Mouse (Mus musculus) heart, postnatal 0 days (tissue): ENCODE measurements around the gene Frmd8. TPM values are rescaled to one million over a fixed set of nuclear protein-coding genes. Genes with fewer than 3 reads are reported as not detected.
"Not testable (repeated sequence)": the region's sequence is repeated elsewhere in the genome, so short reads cannot be mapped to it uniquely, and the experiment has no call there.

ENCODE experiments used
- ATAC-seq: fragments of 200-750 bp; cut with Nextera tagmentation; 2 replicates; pipeline ENCODE4 v1.8.0; 2017; ENCODE audit warnings: low read depth, moderate number of reproducible peaks, moderate library complexity; ENCODE audit not compliant: insufficient read depth
- DNase-seq: peaks from one replicate; pipeline ENCODE4 v3.0.0-alpha.2; 2016; ENCODE audit warnings: low spot score
- H3K27ac ChIP-seq: fragments of 300-500 bp; sonication (generic); 2 replicates; pipeline ENCODE4 v1.5.1; 2014; ENCODE audit warnings: low read depth, mild to moderate bottlenecking
- H3K27me3 ChIP-seq: fragments of 300-500 bp; sonication (generic); 2 replicates; pipeline ENCODE4 v1.6.1; 2014; ENCODE audit warnings: low read length, mixed read lengths; ENCODE audit not compliant: control insufficient read depth, insufficient read depth
- H3K36me3 ChIP-seq: fragments of 300-500 bp; sonication (generic); replicated peaks from 2 replicates; pipeline ENCODE4 v1.6.1; 2014; ENCODE audit warnings: low read length, mixed read lengths; ENCODE audit not compliant: control insufficient read depth, insufficient read depth
- H3K4me1 ChIP-seq: fragments of 300-500 bp; sonication (generic); 2 replicates; pipeline ENCODE4 v1.6.1; 2014; ENCODE audit warnings: antibody characterized with exemption; ENCODE audit not compliant: control insufficient read depth, insufficient read depth
- H3K4me2 ChIP-seq: fragments of 300-500 bp; sonication (generic); 2 replicates; pipeline ENCODE4 v1.6.1; 2014; ENCODE audit warnings: low read depth, mild to moderate bottlenecking, low read length, moderate library complexity
- H3K4me3 ChIP-seq: fragments of 300-500 bp; sonication (generic); 2 replicates; pipeline ENCODE4 v1.5.1; 2014; ENCODE audit warnings: low read depth, low read length
- H3K9ac ChIP-seq: fragments of 300-500 bp; sonication (generic); replicated peaks from 2 replicates; pipeline ENCODE4 v1.6.1; 2014; ENCODE audit warnings: low read depth, low read length, mixed read lengths
- H3K9me3 ChIP-seq: fragments of 300-500 bp; sonication (generic); replicated peaks from 2 replicates; pipeline ENCODE4 v1.6.1; 2016; ENCODE audit warnings: low read length; ENCODE audit not compliant: control insufficient read depth
- CTCF ChIP-seq: IDR thresholded peaks from 2 replicates; pipeline ENCODE4 v1.5.1; 2016; ENCODE audit warnings: antibody characterized with exemption, control low read depth, low read depth
- EP300 ChIP-seq: IDR thresholded peaks from 2 replicates; pipeline ENCODE4 v1.6.1; 2016; ENCODE audit warnings: antibody characterized with exemption, low read depth
- WGBS: fragments of 180-500 bp; shearing (Covaris S2); extraction: QIAGEN DNeasy Blood & Tissue Kit; methylation state at CpG from one replicate; pipeline ENCODE4 v1.1.7; 2014; 5-methylcytosine and 5-hydroxymethylcytosine counted together
- polyA plus RNA-seq: library from polyadenylated mRNA; unstranded; fragments of >200 nt; fragmentation: Nextera tagmentation; extraction: Ambion mirVana; gene quantifications from 2 replicates; pipeline ENCODE4 v1.2.1, GENCODE M21; 2015
- total RNA-seq: library from RNA; depleted of rRNA; stranded (reverse); fragments of >200 nt; gene quantifications from 2 replicates; pipeline ENCODE4 v1.2.3, GENCODE M21; 2014; ENCODE audit warnings: low replicate concordance

Frmd8 gene
- total and polyA plus RNA-seq, 2 experiments from 2014 or later = 12.8 to 29.1 TPM

GRCm38 (mm10) chr19:5814048-5814447, 61.0 kb downstream of the Frmd8 start:
- WGBS = 50% methylated on average over 1 of the region's 1 CpGs
- DNase-seq, H3K4me3 ChIP-seq, ATAC-seq, H3K9ac ChIP-seq, H3K4me2 ChIP-seq, H3K27me3 ChIP-seq, H3K36me3 ChIP-seq, H3K9me3 ChIP-seq, H3K27ac ChIP-seq: not testable (repeated sequence)
- peaks cover 59% of the 10 kb centered on the region for H3K4me1 ChIP-seq
- TF ChIP-seq CTCF = peak; percentile 54

GRCm38 (mm10) chr19:5813567-5813966, 61.5 kb downstream of the Frmd8 start:
- DNase-seq = no peak
- no peak for ATAC-seq
- H3K4me2 ChIP-seq = no peak overlapping the region
- H3K4me3 ChIP-seq = no peak overlapping the region
- H3K9me3 ChIP-seq = no peaks in the 10 kb centered on the region
- peak overlapping the region; percentile 98; the same call in 1 of the 2 replicates for H3K27ac ChIP-seq
- 81% methylated on average over 3 of the region's 3 CpGs for WGBS
- H3K4me1 ChIP-seq = peaks cover 59% of the 10 kb centered on the region
- H3K9ac ChIP-seq = no peak overlapping the region
- TF ChIP-seq EP300 (no peak), CTCF (no peak)
- H3K36me3 ChIP-seq = no peaks in the 10 kb centered on the region
- no peaks in the 10 kb centered on the region for H3K27me3 ChIP-seq

- H3K4me3 ChIP-seq = no peak overlapping the region
- H3K27me3 ChIP-seq = no peaks in the 10 kb centered on the region
- DNase-seq (peak; percentile 99), ATAC-seq (peak; percentile 89)
- WGBS = 17% methylated on average over 7 of the region's 7 CpGs
- H3K27ac ChIP-seq = peak overlapping the region; percentile 98
- peaks cover 60% of the 10 kb centered on the region for H3K4me1 ChIP-seq
- no peaks in the 10 kb centered on the region for H3K9me3 ChIP-seq
- no peaks in the 10 kb centered on the region for H3K36me3 ChIP-seq
- no peak overlapping the region for H3K9ac ChIP-seq
- peak overlapping the region; percentile 13; the same call in 1 of the 2 replicates for H3K4me2 ChIP-seq
- TF ChIP-seq CTCF (no peak), EP300 (0 out of 2 replicates have a peak, but pooled peaks have one; percentile 27)
Measured at GRCm38 (mm10) chr19:5811771-5812504, 63.1 kb downstream of the Frmd8 start.

GRCm38 (mm10) chr19:5810840-5811563, 64.1 kb downstream of the Frmd8 start:
- Histone ChIP-seq H3K9ac (peak overlapping the region; percentile 26), H3K4me1 (peaks cover 70% of the 10 kb centered on the region), H3K9me3 (no peaks in the 10 kb centered on the region), H3K4me3 (no peak overlapping the region), H3K27me3 (no peaks in the 10 kb centered on the region), H3K36me3 (no peaks in the 10 kb centered on the region), H3K27ac (peak overlapping the region; percentile 98), H3K4me2 (peak overlapping the region; percentile 48; the same call in 1 of the 2 replicates)
- TF ChIP-seq EP300 = no peak
- no peak for TF ChIP-seq CTCF
- ATAC-seq (no peak), DNase-seq (no peak)
- 37% methylated on average over 9 of the region's 9 CpGs for WGBS

- ATAC-seq = peak; percentile 61
- H3K9ac ChIP-seq = peak overlapping the region; percentile 26
- H3K4me2 ChIP-seq = peak overlapping the region; percentile 48
- no peaks in the 10 kb centered on the region for H3K27me3 ChIP-seq
- no peak overlapping the region for H3K4me3 ChIP-seq
- peak; percentile 90 for TF ChIP-seq EP300
- no peak for TF ChIP-seq CTCF
- H3K4me1 ChIP-seq = peaks cover 77% of the 10 kb centered on the region
- WGBS = 5% methylated on average over 11 of the region's 11 CpGs
- H3K36me3 ChIP-seq = no peaks in the 10 kb centered on the region
- peak overlapping the region; percentile 98 for H3K27ac ChIP-seq
- H3K9me3 ChIP-seq = no peaks in the 10 kb centered on the region
- peak; percentile 91 for DNase-seq
Measured at GRCm38 (mm10) chr19:5810103-5810839, 64.8 kb downstream of the Frmd8 start.
